Mouse (Mus musculus) neural tube, embryonic 14.5 days (tissue): ENCODE data around the gene Mindy3. TPM values are rescaled to one million over a fixed set of nuclear protein-coding genes. Genes with fewer than 3 reads are reported as not detected.
"Not testable (repeated sequence)": the region's sequence is repeated elsewhere in the genome, so short reads cannot be mapped to it uniquely, and the experiment has no call there.

Source experiments
- ATAC-seq: fragments of 200-750 bp; cut with Nextera tagmentation; 2 replicates; pipeline ENCODE4 v1.8.0; 2017; ENCODE audit warnings: low read depth, mild to moderate bottlenecking, moderate TSS enrichment, moderate library complexity
- H3K27ac ChIP-seq: fragments of 300-500 bp; sonication (generic); 2 replicates; pipeline ENCODE4 v1.5.1; 2014; ENCODE audit warnings: low read depth, mild to moderate bottlenecking, control low read depth, low read length, moderate library complexity, mixed read lengths
- H3K27me3 ChIP-seq: fragments of 300-500 bp; sonication (generic); 2 replicates; pipeline ENCODE4 v1.6.1; 2014; ENCODE audit warnings: low read length; ENCODE audit not compliant: control insufficient read depth, insufficient read depth
- H3K36me3 ChIP-seq: fragments of 300-500 bp; sonication (generic); 2 replicates; pipeline ENCODE4 v1.6.1; 2014; ENCODE audit warnings: low read length, mixed read lengths; ENCODE audit not compliant: control insufficient read depth, insufficient read depth
- H3K4me1 ChIP-seq: fragments of 300-500 bp; sonication (generic); 2 replicates; pipeline ENCODE4 v1.6.1; 2014; ENCODE audit warnings: low read length; ENCODE audit not compliant: control insufficient read depth, insufficient read depth
- H3K4me2 ChIP-seq: fragments of 300-500 bp; sonication (generic); 2 replicates; pipeline ENCODE4 v1.6.1; 2014; ENCODE audit warnings: mild to moderate bottlenecking, low read depth, low read length, control low read depth
- H3K4me3 ChIP-seq: fragments of 300-500 bp; sonication (generic); 2 replicates; pipeline ENCODE4 v1.5.1; 2014; ENCODE audit warnings: low read depth, low read length, control low read depth, mixed read lengths
- H3K9ac ChIP-seq: fragments of 300-500 bp; sonication (generic); replicated peaks from 2 replicates; pipeline ENCODE4 v1.6.1; 2014; ENCODE audit warnings: low read depth, mild to moderate bottlenecking, control low read depth, low read length, mixed read lengths
- H3K9me3 ChIP-seq: fragments of 300-500 bp; sonication (generic); 2 replicates; pipeline ENCODE4 v1.6.1; 2016; ENCODE audit warnings: low read length; ENCODE audit not compliant: control insufficient read depth
- WGBS: fragments of 180-500 bp; shearing (Covaris S2); extraction: QIAGEN DNeasy Blood & Tissue Kit; methylation state at CpG from one replicate; pipeline ENCODE4 v1.1.7; 2014; 5-methylcytosine and 5-hydroxymethylcytosine counted together
- polyA plus RNA-seq: library from polyadenylated mRNA; unstranded; fragments of >200 nt; fragmentation: Nextera tagmentation; extraction: Ambion mirVana; gene quantifications from 2 replicates; pipeline ENCODE4 v1.2.1, GENCODE M21; 2014

Mindy3 gene
- 62.3 and 65.6 TPM in 2 replicates for polyA plus RNA-seq

- Histone ChIP-seq H3K9me3 (no peaks in the 10 kb centered on the region), H3K27me3 (no peaks in the 10 kb centered on the region), H3K4me2 (peak within 1 kb of the TSS; percentile 71), H3K27ac (peak within 1 kb of the TSS; percentile 23; the same call in 1 of the 2 replicates), H3K36me3 (no peaks in the 10 kb centered on the region), H3K4me3 (peak within 1 kb of the TSS; percentile 70), H3K9ac (peak within 1 kb of the TSS; percentile 74), H3K4me1 (peaks cover 6% of the 10 kb centered on the region; the same call in 1 of the 2 replicates)
- ATAC-seq, result peak; percentile 95
- 0% methylated on average over 25 of the region's 25 CpGs for WGBS
Measured at GRCm38 (mm10) chr2:12419262-12419655, at the start of gene Mindy3. Mindy3 (minus strand) TSS chr2:12419470.

GRCm38 (mm10) chr2:12459732-12460131 is 40.5 kb upstream of the Mindy3 start:
- WGBS, result 74% methylated on average over 1 of the region's 1 CpGs
- Histone ChIP-seq H3K4me1 (no peaks in the 10 kb centered on the region), H3K4me2 (no peak overlapping the region), H3K36me3 (no peaks in the 10 kb centered on the region), H3K27ac (no peak overlapping the region), H3K9me3 (no peaks in the 10 kb centered on the region), H3K9ac (no peak overlapping the region), H3K4me3 (no peak overlapping the region), H3K27me3 (no peaks in the 10 kb centered on the region)
- no peak for ATAC-seq

- H3K27me3 ChIP-seq, result no peaks in the 10 kb centered on the region
- no peak overlapping the region for H3K4me3 ChIP-seq
- no peaks in the 10 kb centered on the region for H3K36me3 ChIP-seq
- no peak for ATAC-seq
- no peak overlapping the region for H3K9ac ChIP-seq
- H3K9me3 ChIP-seq, result no peaks in the 10 kb centered on the region
- H3K27ac ChIP-seq, result no peak overlapping the region
- no peaks in the 10 kb centered on the region for H3K4me1 ChIP-seq
- H3K4me2 ChIP-seq, result no peak overlapping the region
- 87% methylated on average over 3 of the region's 3 CpGs for WGBS
Measured at GRCm38 (mm10) chr2:12450108-12450507, 30.8 kb upstream of the Mindy3 start.

- H3K4me3 ChIP-seq, result no peak overlapping the region
- no peak overlapping the region for H3K4me2 ChIP-seq
- H3K9ac ChIP-seq, result no peak overlapping the region
- no peak overlapping the region for H3K27ac ChIP-seq
- ATAC-seq, result no peak
- no peaks in the 10 kb centered on the region for H3K36me3 ChIP-seq
- H3K9me3 ChIP-seq, result no peaks in the 10 kb centered on the region
- no peaks in the 10 kb centered on the region for H3K27me3 ChIP-seq
- no peaks in the 10 kb centered on the region for H3K4me1 ChIP-seq
Measured at GRCm38 (mm10) chr2:12440120-12440519, 20.9 kb upstream of the Mindy3 start.

GRCm38 (mm10) chr2:12439543-12439942 is 20.3 kb upstream of the Mindy3 start:
- Histone ChIP-seq H3K9ac (no peak overlapping the region), H3K27me3 (no peaks in the 10 kb centered on the region), H3K4me3 (no peak overlapping the region), H3K36me3 (no peaks in the 10 kb centered on the region), H3K9me3 (no peaks in the 10 kb centered on the region), H3K27ac (no peak overlapping the region), H3K4me1 (no peaks in the 10 kb centered on the region), H3K4me2 (no peak overlapping the region)
- 57% methylated on average over 2 of the region's 2 CpGs for WGBS
- ATAC-seq, result no peak

- H3K4me2 ChIP-seq, result no peak overlapping the region
- ATAC-seq, result no peak
Measured at GRCm38 (mm10) chr2:12438181-12438580, 18.9 kb upstream of the Mindy3 start.

GRCm38 (mm10) chr2:12432055-12432454 is 12.8 kb upstream of the Mindy3 start:
- 80% methylated on average over 1 of the region's 1 CpGs for WGBS
- Histone ChIP-seq H3K4me1 (no peaks in the 10 kb centered on the region), H3K4me2 (no peak overlapping the region), H3K4me3 (no peak overlapping the region), H3K9ac (no peak overlapping the region), H3K36me3 (no peaks in the 10 kb centered on the region), H3K9me3 (no peaks in the 10 kb centered on the region), H3K27me3 (no peaks in the 10 kb centered on the region), H3K27ac (no peak overlapping the region)
- no peak for ATAC-seq

More at GRCm38 (mm10) chr2:12438181-12438580, 18.9 kb upstream of the Mindy3 start:
- no peaks in the 10 kb centered on the region for H3K9me3 ChIP-seq
- H3K4me3 ChIP-seq, result no peak overlapping the region
- H3K27me3 ChIP-seq, result no peaks in the 10 kb centered on the region
- no peaks in the 10 kb centered on the region for H3K36me3 ChIP-seq
- no peaks in the 10 kb centered on the region for H3K4me1 ChIP-seq
- WGBS, result 79% methylated on average over 2 of the region's 2 CpGs
- H3K27ac ChIP-seq, result no peak overlapping the region
- no peak overlapping the region for H3K9ac ChIP-seq

GRCm38 (mm10) chr2:12424374-12424773 is 5.1 kb upstream of the Mindy3 start:
- no peaks in the 10 kb centered on the region for H3K9me3 ChIP-seq
- ATAC-seq, result no peak
- WGBS, result 86% methylated on average over 3 of the region's 3 CpGs
- no peaks in the 10 kb centered on the region for H3K27me3 ChIP-seq
- H3K4me1 ChIP-seq, result no peaks in the 10 kb centered on the region
- H3K4me2 ChIP-seq, result no peak overlapping the region
- no peak overlapping the region for H3K9ac ChIP-seq
- H3K36me3 ChIP-seq, result no peaks in the 10 kb centered on the region
- no peak overlapping the region for H3K4me3 ChIP-seq
- H3K27ac ChIP-seq, result no peak overlapping the region

- not testable (repeated sequence) for ATAC-seq, H3K9ac ChIP-seq, H3K9me3 ChIP-seq, H3K4me2 ChIP-seq, H3K27me3 ChIP-seq, H3K4me3 ChIP-seq, H3K4me1 ChIP-seq, H3K36me3 ChIP-seq, H3K27ac ChIP-seq
- 64% methylated on average over 6 of the region's 6 CpGs for WGBS
Measured at GRCm38 (mm10) chr2:12423426-12423825, 4.2 kb upstream of the Mindy3 start.
